Mouse (Mus musculus) MEL (cell line): ENCODE data around the gene Hells. TPM values are rescaled to one million over a fixed set of nuclear protein-coding genes. Genes with fewer than 3 reads are reported as not detected.
A peak's percentile ranks its signal among the peaks of the same experiment; 100 is the strongest.

ENCODE experiments used
- DNase-seq: peaks from one replicate; pipeline ENCODE4 v3.0.0; 2011; ENCODE audit warnings: low read depth, low spot score
- H3K27ac ChIP-seq: 2 replicates; pipeline ENCODE4 v1.5.1; 2012; ENCODE audit warnings: low read depth, mild to moderate bottlenecking, control low read depth, low read length, moderate library complexity; ENCODE audit not compliant: control insufficient read depth
- H3K27me3 ChIP-seq, 2 experiments: fragments of 150-350 bp in 1 of 2; sonication (generic) in 1 of 2; 2 replicates each; pipeline ENCODE4 v1.6.1; 2012; ENCODE audit warnings: low read length in 2 of 2, mild to moderate bottlenecking in 2 of 2, improper control_type of control experiment in 1 of 2, moderate library complexity in 1 of 2; ENCODE audit not compliant: insufficient read depth in 2 of 2, control insufficient read depth in 1 of 2
- H3K36me3 ChIP-seq, 2 experiments: 2 replicates each; pipeline ENCODE4 v1.6.1; 2012 to 2014; ENCODE audit warnings: low read length in 2 of 2, improper control_type of control experiment in 1 of 2, inconsistent platforms in 1 of 2, mild to moderate bottlenecking in 1 of 2; ENCODE audit not compliant: insufficient read depth in 2 of 2, control insufficient read depth in 1 of 2
- H3K4me1 ChIP-seq, 2 experiments: fragments of 150-350 bp in 1 of 2; sonication (generic) in 1 of 2; 2 replicates each; pipeline ENCODE4 v1.6.1; 2012; ENCODE audit warnings: low read length in 2 of 2, improper control_type of control experiment in 1 of 2, mild to moderate bottlenecking in 1 of 2; ENCODE audit not compliant: insufficient read depth in 2 of 2, control insufficient read depth in 1 of 2
- H3K4me3 ChIP-seq, 2 experiments: fragments of 150-350 bp in 1 of 2; sonication (generic) in 1 of 2; 2 replicates each; pipeline ENCODE4 v1.5.1; 2012; ENCODE audit warnings: low read depth in 2 of 2, low read length in 2 of 2, mild to moderate bottlenecking in 2 of 2, moderate library complexity in 2 of 2, control low read depth in 1 of 2, improper control_type of control experiment in 1 of 2; ENCODE audit not compliant: control insufficient read depth in 1 of 2, insufficient read depth in 1 of 2
- H3K79me2 ChIP-seq: 2 replicates; pipeline ENCODE4 v1.6.1; 2012; ENCODE audit warnings: mild to moderate bottlenecking, low read length, moderate library complexity; ENCODE audit not compliant: control insufficient read depth, poor library complexity, insufficient read depth
- H3K9ac ChIP-seq: 2 replicates; pipeline ENCODE4 v1.6.1; 2012; ENCODE audit warnings: low read depth, mild to moderate bottlenecking, control low read depth, low read length, moderate library complexity; ENCODE audit not compliant: control insufficient read depth, poor library complexity, severe bottlenecking
- H3K9me3 ChIP-seq: fragments of 150-350 bp; sonication (generic); replicated peaks from 2 replicates; pipeline ENCODE4 v1.6.1; 2012; ENCODE audit warnings: mild to moderate bottlenecking, low read length, improper control_type of control experiment, moderate library complexity; ENCODE audit not compliant: insufficient read depth
- CHD2 ChIP-seq: IDR thresholded peaks from 2 replicates; pipeline ENCODE4 v1.6.1; 2011; ENCODE audit warnings: low read length, improper control_type of control experiment
- CTCF ChIP-seq, 3 experiments: IDR thresholded peaks in 2 of 3; conservative IDR thresholded peaks in 1 of 3; 2 replicates each; pipeline ENCODE4 v1.5.1; 2011 to 2012; ENCODE audit warnings: low read length in 3 of 3, low read depth in 2 of 3, mild to moderate bottlenecking in 2 of 3, improper control_type of control experiment in 1 of 3, inconsistent platforms in 1 of 3, mixed read lengths in 1 of 3, moderate library complexity in 1 of 3; ENCODE audit not compliant: control insufficient read depth in 1 of 3, insufficient read depth in 1 of 3, poor library complexity in 1 of 3, severe bottlenecking in 1 of 3
- E2F4 ChIP-seq: IDR thresholded peaks from 2 replicates; pipeline ENCODE4 v1.6.1; 2011; ENCODE audit warnings: low read depth, low read length, improper control_type of control experiment, borderline replicate concordance
- EP300 ChIP-seq, 2 experiments: IDR thresholded peaks; 2 replicates each; pipeline ENCODE4 v1.6.1; 2011; ENCODE audit warnings: improper control_type of control experiment in 2 of 2, low read length in 2 of 2, low read depth in 1 of 2, mild to moderate bottlenecking in 1 of 2
- ETS1 ChIP-seq: IDR thresholded peaks from 2 replicates; pipeline ENCODE4 v1.6.1; 2012; ENCODE audit warnings: low read depth, mild to moderate bottlenecking, inconsistent platforms, low read length, improper control_type of control experiment, moderate library complexity
- GABPA ChIP-seq: IDR thresholded peaks from 2 replicates; pipeline ENCODE4 v1.6.1; 2012; ENCODE audit warnings: low read depth, mild to moderate bottlenecking, inconsistent platforms, low read length, improper control_type of control experiment, moderate library complexity
- GATA1 ChIP-seq: IDR thresholded peaks from 2 replicates; pipeline ENCODE4 v1.6.1; 2011; ENCODE audit warnings: low read depth, low read length, improper control_type of control experiment
- HCFC1 ChIP-seq: IDR thresholded peaks from 2 replicates; pipeline ENCODE4 v1.6.1; 2012; ENCODE audit warnings: low read depth, mild to moderate bottlenecking, inconsistent platforms, low read length, improper control_type of control experiment, moderate library complexity
- JUND ChIP-seq: IDR thresholded peaks from 2 replicates; pipeline ENCODE4 v1.6.1; 2011; ENCODE audit warnings: low read depth, mild to moderate bottlenecking, improper control_type of control experiment, low read length
- KAT2A ChIP-seq: conservative IDR thresholded peaks from 2 replicates; pipeline ENCODE4 v1.6.1; 2012; ENCODE audit warnings: low read depth, low read length, improper control_type of control experiment, inconsistent platforms
- MAFK ChIP-seq: IDR thresholded peaks from 2 replicates; pipeline ENCODE4 v1.6.1; 2011; ENCODE audit warnings: low read depth, mild to moderate bottlenecking, low read length, improper control_type of control experiment, borderline replicate concordance
- MAX ChIP-seq: IDR thresholded peaks from 2 replicates; pipeline ENCODE4 v1.6.1; 2011; ENCODE audit warnings: low read length, improper control_type of control experiment
- MAZ ChIP-seq: IDR thresholded peaks from 2 replicates; pipeline ENCODE4 v1.6.1; 2012; ENCODE audit warnings: low read depth, mild to moderate bottlenecking, inconsistent platforms, low read length, improper control_type of control experiment
- MEF2A ChIP-seq: IDR thresholded peaks from 2 replicates; pipeline ENCODE4 v1.6.1; 2014; ENCODE audit warnings: low read depth, mild to moderate bottlenecking, inconsistent platforms, low read length, improper control_type of control experiment; ENCODE audit not compliant: poor library complexity, insufficient replicate concordance, severe bottlenecking; ENCODE audit errors: extremely low read depth
- MXI1 ChIP-seq: IDR thresholded peaks from 2 replicates; pipeline ENCODE4 v1.6.1; 2011; ENCODE audit warnings: mild to moderate bottlenecking, low read depth, low read length, improper control_type of control experiment
- MYB ChIP-seq: IDR thresholded peaks from 2 replicates; pipeline ENCODE4 v1.6.1; 2011; ENCODE audit warnings: mild to moderate bottlenecking, low read depth, low read length, improper control_type of control experiment
- NELFE ChIP-seq: IDR thresholded peaks from 2 replicates; pipeline ENCODE4 v1.6.1; 2011; ENCODE audit warnings: low read depth, low read length, improper control_type of control experiment
- NRF1 ChIP-seq: IDR thresholded peaks from 2 replicates; pipeline ENCODE4 v1.6.1; 2014; ENCODE audit warnings: low read depth, mild to moderate bottlenecking, inconsistent platforms, low read length, improper control_type of control experiment, moderate library complexity; ENCODE audit not compliant: poor library complexity, insufficient read depth, severe bottlenecking
- POLR2AphosphoS2 ChIP-seq: IDR thresholded peaks from 2 replicates; pipeline ENCODE4 v1.6.1; 2011; ENCODE audit warnings: low read length, improper control_type of control experiment
- POLR2AphosphoS5 ChIP-seq: IDR thresholded peaks from 2 replicates; pipeline ENCODE4 v1.6.1; 2012; ENCODE audit warnings: low read depth, borderline replicate concordance, mild to moderate bottlenecking, inconsistent platforms, low read length, moderate library complexity, mixed read lengths
- RCOR1 ChIP-seq: IDR thresholded peaks from 2 replicates; pipeline ENCODE4 v1.6.1; 2012; ENCODE audit warnings: low read depth, mild to moderate bottlenecking, inconsistent platforms, low read length, improper control_type of control experiment
- SIN3A ChIP-seq: IDR thresholded peaks from 2 replicates; pipeline ENCODE4 v1.6.1; 2012; ENCODE audit warnings: low read length, improper control_type of control experiment, inconsistent platforms
- SMC3 ChIP-seq: IDR thresholded peaks from 2 replicates; pipeline ENCODE4 v1.6.1; 2011; ENCODE audit warnings: low read depth, low read length, improper control_type of control experiment
- TAL1 ChIP-seq: IDR thresholded peaks from 2 replicates; pipeline ENCODE4 v1.6.1; 2012; ENCODE audit warnings: mild to moderate bottlenecking, inconsistent platforms, low read length, moderate library complexity, mixed read lengths
- TBP ChIP-seq: IDR thresholded peaks from 2 replicates; pipeline ENCODE4 v1.8.0; 2011; ENCODE audit warnings: low read depth, low read length, improper control_type of control experiment
- TCF12 ChIP-seq: IDR thresholded peaks from 2 replicates; pipeline ENCODE4 v1.6.1; 2014; ENCODE audit warnings: low read depth, mild to moderate bottlenecking, inconsistent platforms, low read length, improper control_type of control experiment, moderate library complexity
- UBTF ChIP-seq: IDR thresholded peaks from 2 replicates; pipeline ENCODE4 v1.6.1; 2012; ENCODE audit warnings: low read depth, mild to moderate bottlenecking, inconsistent platforms, low read length, improper control_type of control experiment, moderate library complexity, borderline replicate concordance; ENCODE audit not compliant: insufficient read depth
- USF1 ChIP-seq: IDR thresholded peaks from 2 replicates; pipeline ENCODE4 v1.6.1; 2014; ENCODE audit warnings: low read depth, mild to moderate bottlenecking, inconsistent platforms, low read length, improper control_type of control experiment, moderate library complexity
- USF2 ChIP-seq, 2 experiments: IDR thresholded peaks; 2 replicates each; pipeline ENCODE4 v1.6.1; 2011 to 2012; ENCODE audit warnings: improper control_type of control experiment in 2 of 2, low read length in 2 of 2, borderline replicate concordance in 1 of 2, inconsistent platforms in 1 of 2, low read depth in 1 of 2, mild to moderate bottlenecking in 1 of 2; ENCODE audit not compliant: insufficient read depth in 1 of 2
- ZC3H11A ChIP-seq: IDR thresholded peaks from 2 replicates; pipeline ENCODE4 v1.6.1; 2012; ENCODE audit warnings: low read depth, mild to moderate bottlenecking, inconsistent platforms, low read length, improper control_type of control experiment
- ZKSCAN1 ChIP-seq: IDR thresholded peaks from 2 replicates; pipeline ENCODE4 v1.6.1; 2012; ENCODE audit warnings: low read depth, mild to moderate bottlenecking, inconsistent platforms, low read length, improper control_type of control experiment, moderate library complexity
- ZMIZ1 ChIP-seq: IDR thresholded peaks from 2 replicates; pipeline ENCODE4 v1.6.1; 2012; ENCODE audit warnings: low read depth, mild to moderate bottlenecking, inconsistent platforms, low read length, improper control_type of control experiment, moderate library complexity
- polyA plus RNA-seq, 2 experiments: library from polyadenylated mRNA; stranded (reverse) in 1 of 2; unstranded in 1 of 2; fragments of >175 nt in 1 of 2; fragments of >200 nt in 1 of 2; gene quantifications; 2 replicates each; pipeline versions ENCODE4 v1.2.1 to v1.2.4; 2012; ENCODE audit warnings: low replicate concordance in 2 of 2, low read depth in 1 of 2; ENCODE audit not compliant: insufficient read length in 2 of 2, insufficient read depth in 1 of 2, missing spikeins in 1 of 2
- total RNA-seq: library from RNA; depleted of rRNA; stranded (reverse); fragments of 300-350 nt; gene quantifications from 2 replicates; pipeline ENCODE4 v1.2.3, GENCODE M21; 2012

Gene Hells
- total and polyA plus RNA-seq, 3 experiments: 56.8 to 159 TPM; not detected in 1

DNA sequence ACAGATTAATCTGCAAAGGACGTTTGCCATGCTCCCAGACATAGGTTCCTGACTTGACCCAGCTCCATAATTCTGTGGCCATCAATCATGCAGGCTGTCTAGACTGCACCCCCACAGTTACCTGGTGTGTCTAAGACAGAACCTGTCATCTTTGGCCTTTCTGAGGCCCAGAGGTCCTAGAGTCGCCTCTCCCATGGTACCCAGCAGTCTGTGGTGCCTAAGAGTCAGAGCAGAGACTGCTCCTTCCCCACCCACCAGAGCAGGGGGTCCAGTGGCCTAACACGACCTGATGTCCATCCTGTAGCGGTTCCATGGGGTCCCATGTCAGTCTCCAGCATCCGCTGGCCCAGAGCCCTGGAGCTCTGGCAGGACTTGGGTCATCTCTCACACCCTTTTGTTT lies 41.9 kb downstream of the Hells start:
- DNase-seq: no peak
- H3K9me3 ChIP-seq: no peaks in the 10 kb centered on the region
- no peaks in the 10 kb centered on the region for H3K79me2 ChIP-seq
- no peaks in the 10 kb centered on the region for H3K4me1 ChIP-seq
- no peak for TF ChIP-seq UBTF
- no peak for TF ChIP-seq TAL1
- no peak for TF ChIP-seq USF1
- TF ChIP-seq MAZ: no peak
- no peak for TF ChIP-seq USF2 (IDR thresholded peaks at IDR 0.05; ENCODE audit: borderline replicate concordance in 1 of 2, insufficient read depth in 1 of 2, low read depth in 1 of 2, low read length in 2 of 2)
- TF ChIP-seq EP300 (IDR thresholded peaks at IDR 0.05; ENCODE audit: low read depth in 1 of 2, low read length in 2 of 2): no peak
- H3K36me3 ChIP-seq: peaks cover 0 to 15% of the 10 kb centered on the region in 2 experiments; a peak in 2 of 4 replicates
- H3K27ac ChIP-seq: no peak overlapping the region
- no peaks in the 10 kb centered on the region for H3K27me3 ChIP-seq
- no peak overlapping the region for H3K4me3 ChIP-seq
- H3K9ac ChIP-seq: no peak overlapping the region

DNA sequence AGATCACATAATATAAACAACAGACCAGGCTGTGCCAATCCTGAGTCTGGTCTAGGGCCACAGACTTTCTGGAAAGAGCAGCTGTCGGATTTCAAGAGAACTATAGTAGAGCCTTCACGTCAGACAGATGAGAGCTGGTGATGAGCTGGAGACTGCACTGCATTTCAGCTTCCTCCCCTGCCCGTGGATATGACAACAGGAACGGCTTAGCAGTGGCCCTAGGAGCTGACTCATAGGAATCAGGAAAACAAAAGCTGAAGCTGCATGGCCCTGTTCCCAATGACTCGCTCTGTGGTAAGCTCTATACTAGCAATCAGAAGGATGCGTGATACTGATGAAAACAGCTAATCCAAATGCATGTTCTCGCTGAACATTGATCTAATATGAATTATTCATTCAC lies 43.0 kb downstream of the Hells start:
- Histone ChIP-seq H3K27ac (no peak overlapping the region), H3K4me3 (no peak overlapping the region), H3K36me3 (peaks cover 0 to 12% of the 10 kb centered on the region in 2 experiments; a peak in 2 of 4 replicates), H3K27me3 (no peaks in the 10 kb centered on the region), H3K79me2 (no peaks in the 10 kb centered on the region), H3K4me1 (no peaks in the 10 kb centered on the region), H3K9ac (no peak overlapping the region), H3K9me3 (no peaks in the 10 kb centered on the region)
- DNase-seq: peak; percentile 58
- no peak for TF ChIP-seq MXI1
- TF ChIP-seq NRF1: no peak
- TF ChIP-seq GABPA: no peak
- no peak for TF ChIP-seq E2F4
- TF ChIP-seq TBP: 0 out of 2 replicates have a peak, but pooled peaks have one; percentile 22
- 0 out of 2 replicates have a peak, but pooled peaks have one; percentile 33 for TF ChIP-seq ZMIZ1
- no peak for TF ChIP-seq EP300 (IDR thresholded peaks at IDR 0.05; ENCODE audit: low read depth in 1 of 2, low read length in 2 of 2)
- TF ChIP-seq SIN3A: no peak
- TF ChIP-seq MYB: no peak
- no peak for TF ChIP-seq HCFC1
- no peak for TF ChIP-seq POLR2AphosphoS5
- no peak for TF ChIP-seq KAT2A
- TF ChIP-seq GATA1: no peak
- TF ChIP-seq TAL1: no peak
- TF ChIP-seq POLR2AphosphoS2: 0 out of 2 replicates have a peak, but pooled peaks have one; percentile 50
- no peak for TF ChIP-seq MAFK
- TF ChIP-seq MAX: no peak
- TF ChIP-seq SMC3: no peak
- TF ChIP-seq CTCF (IDR thresholded peaks at IDR 0.05 in 2 of 3, conservative IDR thresholded peaks at IDR 0.05 in 1 of 3; ENCODE audit: control insufficient read depth in 1 of 3, insufficient read depth in 1 of 3, low read depth in 2 of 3, low read length in 3 of 3, poor library complexity in 1 of 3, severe bottlenecking in 1 of 3): no peak
- no peak for TF ChIP-seq RCOR1
- TF ChIP-seq ETS1: no peak
- TF ChIP-seq ZKSCAN1: no peak
- no peak for TF ChIP-seq UBTF
- TF ChIP-seq CHD2: no peak
- TF ChIP-seq ZC3H11A: no peak
- no peak for TF ChIP-seq TCF12
- no peak for TF ChIP-seq NELFE
- no peak for TF ChIP-seq JUND
- TF ChIP-seq MEF2A: no peak
